Mouse (Mus musculus) intestine, embryonic 15.5 days (tissue): ENCODE measurements around the gene Chst13. TPM values are rescaled to one million over a fixed set of nuclear protein-coding genes. Genes with fewer than 3 reads are reported as not detected.

ENCODE experiments used
- ATAC-seq: fragments of 200-750 bp; cut with Nextera tagmentation; 2 replicates; pipeline ENCODE4 v1.8.0; 2017; ENCODE audit warnings: moderate TSS enrichment, moderate library complexity
- H3K27ac ChIP-seq: fragments of 300-500 bp; sonication (generic); 2 replicates; pipeline ENCODE4 v1.5.1; 2015; ENCODE audit warnings: mild to moderate bottlenecking, inconsistent platforms
- H3K27me3 ChIP-seq: fragments of 300-500 bp; sonication (generic); replicated peaks from 2 replicates; pipeline ENCODE4 v1.6.1; 2015; ENCODE audit warnings: inconsistent platforms
- H3K36me3 ChIP-seq: fragments of 300-500 bp; sonication (generic); 2 replicates; pipeline ENCODE4 v1.6.1; 2015; ENCODE audit warnings: inconsistent platforms
- H3K4me1 ChIP-seq: fragments of 300-500 bp; sonication (generic); replicated peaks from 2 replicates; pipeline ENCODE4 v1.6.1; 2015; ENCODE audit warnings: inconsistent platforms
- H3K4me2 ChIP-seq: fragments of 300-500 bp; sonication (generic); replicated peaks from 2 replicates; pipeline ENCODE4 v1.6.1; 2015; ENCODE audit warnings: mild to moderate bottlenecking, inconsistent platforms
- H3K4me3 ChIP-seq: fragments of 300-500 bp; sonication (generic); replicated peaks from 2 replicates; pipeline ENCODE4 v1.5.1; 2015; ENCODE audit warnings: inconsistent platforms
- H3K9ac ChIP-seq: fragments of 300-500 bp; sonication (generic); 2 replicates; pipeline ENCODE4 v1.6.1; 2015; ENCODE audit warnings: inconsistent platforms
- H3K9me3 ChIP-seq: fragments of 300-500 bp; sonication (generic); 2 replicates; pipeline ENCODE4 v1.6.1; 2016; ENCODE audit warnings: inconsistent platforms
- WGBS: fragments of 180-500 bp; shearing (Covaris S2); methylation state at CpG from one replicate; pipeline ENCODE4 v1.1.7; 2015; 5-methylcytosine and 5-hydroxymethylcytosine counted together
- polyA plus RNA-seq: library from polyadenylated mRNA; unstranded; fragments of >200 nt; fragmentation: Nextera tagmentation; extraction: Ambion mirVana; gene quantifications from 2 replicates; pipeline ENCODE4 v1.2.1, GENCODE M21; 2015

Gene Chst13
- polyA plus RNA-seq = 0.58 and 0.62 TPM in 2 replicates

- H3K27me3 ChIP-seq = no peaks in the 10 kb centered on the region
- H3K9me3 ChIP-seq = no peaks in the 10 kb centered on the region
- 6% methylated on average over 22 of the region's 22 CpGs for WGBS
- peak; percentile 63 for ATAC-seq
- peak within 1 kb of the TSS; percentile 16; the same call in 1 of the 2 replicates for H3K4me3 ChIP-seq
- no peaks in the 10 kb centered on the region for H3K4me1 ChIP-seq
- no peak within 1 kb of the TSS for H3K27ac ChIP-seq
- H3K36me3 ChIP-seq = no peaks in the 10 kb centered on the region
- H3K4me2 ChIP-seq = peak within 1 kb of the TSS; percentile 60
- H3K9ac ChIP-seq = no peak within 1 kb of the TSS
These were observed at the start of gene Chst13 for GRCm38 (mm10) chr6:90324991-90325390. TSS of gene Chst13 (minus strand) at chr6:90325185.

GRCm38 (mm10) chr6:90374647-90375046 is 49.7 kb upstream of the Chst13 start:
- no peak for ATAC-seq
- H3K4me3 ChIP-seq = no peak overlapping the region
- 74% methylated on average over 4 of the region's 4 CpGs for WGBS
- H3K4me1 ChIP-seq = peaks cover 11% of the 10 kb centered on the region
- no peaks in the 10 kb centered on the region for H3K9me3 ChIP-seq
- H3K27me3 ChIP-seq = no peaks in the 10 kb centered on the region
- no peak overlapping the region for H3K9ac ChIP-seq
- peaks cover 18% of the 10 kb centered on the region; the same call in 1 of the 2 replicates for H3K36me3 ChIP-seq
- no peak overlapping the region for H3K27ac ChIP-seq
- H3K4me2 ChIP-seq = no peak overlapping the region

GRCm38 (mm10) chr6:90369725-90370553 is 45.0 kb upstream of the Chst13 start:
- no peaks in the 10 kb centered on the region for H3K27me3 ChIP-seq
- H3K4me1 ChIP-seq = peaks cover 11% of the 10 kb centered on the region
- 0 out of 2 replicates have a peak, but pooled peaks cover 11% of the 10 kb centered on the region for H3K36me3 ChIP-seq
- H3K9ac ChIP-seq = peak overlapping the region; percentile 86
- H3K9me3 ChIP-seq = no peaks in the 10 kb centered on the region
- peak; percentile 88 for ATAC-seq
- H3K4me2 ChIP-seq = peak overlapping the region; percentile 91
- H3K27ac ChIP-seq = peak overlapping the region; percentile 86
- under 1% methylated on average over 98 of the region's 98 CpGs for WGBS
- peak overlapping the region; percentile 97 for H3K4me3 ChIP-seq

GRCm38 (mm10) chr6:90368976-90369724 is 44.2 kb upstream of the Chst13 start, which contains the start of gene Zxdc:
TSS of gene Zxdc (plus strand) at chr6:90369492.
- H3K4me1 ChIP-seq = peaks cover 11% of the 10 kb centered on the region
- ATAC-seq = peak; percentile 98
- peak within 1 kb of the TSS; percentile 91 for H3K4me2 ChIP-seq
- 6% methylated on average over 41 of the region's 41 CpGs for WGBS
- H3K27me3 ChIP-seq = no peaks in the 10 kb centered on the region
- no peaks in the 10 kb centered on the region for H3K9me3 ChIP-seq
- peak within 1 kb of the TSS; percentile 97 for H3K4me3 ChIP-seq
- H3K27ac ChIP-seq = peak within 1 kb of the TSS; percentile 86
- H3K36me3 ChIP-seq = 0 out of 2 replicates have a peak, but pooled peaks cover 8% of the 10 kb centered on the region
- peak within 1 kb of the TSS; percentile 86 for H3K9ac ChIP-seq

GRCm38 (mm10) chr6:90363301-90363700 is 38.3 kb upstream of the Chst13 start:
- H3K4me1 ChIP-seq = peaks cover 16% of the 10 kb centered on the region; the same call in 1 of the 2 replicates
- no peak overlapping the region for H3K4me2 ChIP-seq
- no peak overlapping the region for H3K4me3 ChIP-seq
- H3K27me3 ChIP-seq = no peaks in the 10 kb centered on the region
- no peak overlapping the region for H3K9ac ChIP-seq
- no peaks in the 10 kb centered on the region for H3K36me3 ChIP-seq
- no peak for ATAC-seq
- no peak overlapping the region for H3K27ac ChIP-seq
- 87% methylated on average over 5 of the region's 5 CpGs for WGBS
- H3K9me3 ChIP-seq = no peaks in the 10 kb centered on the region

- Histone ChIP-seq H3K4me1 (peaks cover 16% of the 10 kb centered on the region; the same call in 1 of the 2 replicates), H3K4me3 (no peak overlapping the region), H3K27me3 (no peaks in the 10 kb centered on the region), H3K27ac (no peak overlapping the region), H3K9ac (no peak overlapping the region), H3K36me3 (no peaks in the 10 kb centered on the region), H3K4me2 (no peak overlapping the region), H3K9me3 (no peaks in the 10 kb centered on the region)
- no peak for ATAC-seq
- 83% methylated on average over 6 of the region's 6 CpGs for WGBS
These were observed 36.1 kb upstream of the Chst13 start for GRCm38 (mm10) chr6:90360922-90361614.

- no peaks in the 10 kb centered on the region for H3K9me3 ChIP-seq
- H3K27ac ChIP-seq = no peak overlapping the region; the same call in 1 of the 2 replicates
- no peak overlapping the region for H3K4me2 ChIP-seq
- H3K36me3 ChIP-seq = no peaks in the 10 kb centered on the region
- peaks cover 16% of the 10 kb centered on the region; the same call in 1 of the 2 replicates for H3K4me1 ChIP-seq
- ATAC-seq = peak; percentile 85
- WGBS = 52% methylated on average over 7 of the region's 7 CpGs
- H3K9ac ChIP-seq = no peak overlapping the region
- H3K4me3 ChIP-seq = no peak overlapping the region
- no peaks in the 10 kb centered on the region for H3K27me3 ChIP-seq
These were observed 35.2 kb upstream of the Chst13 start for GRCm38 (mm10) chr6:90360024-90360781.

- Histone ChIP-seq H3K9ac (no peak overlapping the region), H3K27me3 (no peaks in the 10 kb centered on the region), H3K9me3 (no peaks in the 10 kb centered on the region), H3K27ac (no peak overlapping the region), H3K4me1 (peaks cover 16% of the 10 kb centered on the region; the same call in 1 of the 2 replicates), H3K36me3 (no peaks in the 10 kb centered on the region), H3K4me3 (no peak overlapping the region), H3K4me2 (no peak overlapping the region)
- no peak for ATAC-seq
- 77% methylated on average over 2 of the region's 2 CpGs for WGBS
These were observed 34.5 kb upstream of the Chst13 start for GRCm38 (mm10) chr6:90359445-90359844.

GRCm38 (mm10) chr6:90358142-90358541 is 33.2 kb upstream of the Chst13 start:
- H3K27ac ChIP-seq = 0 out of 2 replicates have a peak overlapping the region, but pooled peaks have one; percentile 1

GRCm38 (mm10) chr6:90350011-90350410 is 25.0 kb upstream of the Chst13 start:
- no peaks in the 10 kb centered on the region for H3K36me3 ChIP-seq
- no peaks in the 10 kb centered on the region for H3K27me3 ChIP-seq
- no peaks in the 10 kb centered on the region for H3K9me3 ChIP-seq
- no peak overlapping the region for H3K4me2 ChIP-seq
- H3K4me3 ChIP-seq = no peak overlapping the region
- H3K9ac ChIP-seq = no peak overlapping the region
- WGBS = 65% methylated on average over 2 of the region's 2 CpGs
- H3K27ac ChIP-seq = no peak overlapping the region
- H3K4me1 ChIP-seq = no peaks in the 10 kb centered on the region
- ATAC-seq = no peak

More at GRCm38 (mm10) chr6:90358142-90358541, 33.2 kb upstream of the Chst13 start:
- H3K36me3 ChIP-seq = no peaks in the 10 kb centered on the region
- H3K9me3 ChIP-seq = no peaks in the 10 kb centered on the region
- H3K27me3 ChIP-seq = no peaks in the 10 kb centered on the region
- H3K9ac ChIP-seq = no peak overlapping the region
- no peak for ATAC-seq
- H3K4me1 ChIP-seq = peaks cover 16% of the 10 kb centered on the region; the same call in 1 of the 2 replicates
- 50% methylated on average over 5 of the region's 5 CpGs for WGBS
- no peak overlapping the region for H3K4me2 ChIP-seq
- H3K4me3 ChIP-seq = no peak overlapping the region

- no peak overlapping the region for H3K27ac ChIP-seq
- no peak overlapping the region for H3K9ac ChIP-seq
- no peak overlapping the region for H3K4me2 ChIP-seq
- no peaks in the 10 kb centered on the region for H3K9me3 ChIP-seq
- H3K27me3 ChIP-seq = no peaks in the 10 kb centered on the region
- ATAC-seq = no peak
- no peak overlapping the region for H3K4me3 ChIP-seq
- H3K36me3 ChIP-seq = no peaks in the 10 kb centered on the region
- H3K4me1 ChIP-seq = no peaks in the 10 kb centered on the region
- WGBS = 69% methylated on average over 4 of the region's 4 CpGs
These were observed 23.5 kb upstream of the Chst13 start for GRCm38 (mm10) chr6:90348500-90348899.
